Mouse (Mus musculus) kidney, adult 2 months (tissue): ENCODE data around the gene Slc26a5.

ENCODE experiments used
- CTCF ChIP-seq: fragments of 200-500 bp; conservative IDR thresholded peaks from 2 replicates; pipeline ENCODE4 v1.5.1; 2011; ENCODE audit warnings: low read depth, mild to moderate bottlenecking, control low read depth, low read length, moderate library complexity, mixed read lengths; ENCODE audit not compliant: insufficient read depth, insufficient read length
- POLR2A ChIP-seq: fragments of 200-500 bp; IDR thresholded peaks from one replicate; pipeline ENCODE4 v1.6.1; 2011; ENCODE audit warnings: low read depth, low read length, control low read depth

DNA sequence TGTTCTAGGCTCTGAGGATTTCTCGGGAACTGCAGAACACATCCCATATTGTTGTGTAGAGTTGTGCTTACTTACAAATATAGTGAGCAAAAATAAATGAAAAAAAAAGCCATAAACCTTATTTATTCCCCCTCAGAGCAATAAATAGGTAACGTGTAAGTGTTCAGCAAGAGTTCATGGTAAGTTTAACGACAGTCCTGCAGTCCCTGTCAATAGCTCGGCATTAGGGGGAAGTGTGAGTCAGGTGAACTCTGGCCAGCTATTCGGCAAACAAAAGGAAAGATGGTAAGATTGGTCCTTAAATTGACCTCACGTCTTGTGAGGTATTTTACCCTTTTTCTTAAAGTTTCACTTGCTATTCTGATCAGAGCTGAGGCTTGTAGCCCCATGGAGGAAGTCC is 18.0 kb downstream of the Slc26a5 start:
- TF ChIP-seq CTCF, result no peak
- no peak for TF ChIP-seq POLR2A
